Mouse (Mus musculus) central nervous system, embryonic 14 days (tissue): ENCODE measurements around the gene 4933402D24Rik. TPM values are rescaled to one million over a fixed set of nuclear protein-coding genes. Genes with fewer than 3 reads are reported as not detected.

Source experiments
- polyA plus RNA-seq: library from polyadenylated mRNA; depleted of rRNA; stranded (reverse); fragments of >200 nt; gene quantifications from 2 replicates; pipeline ENCODE4 v1.2.3, GENCODE M21; 2012; rRNA removed

Gene 4933402D24Rik
- 0.02 TPM in 1 of 2 replicates, not detected in the other for polyA plus RNA-seq

DNA sequence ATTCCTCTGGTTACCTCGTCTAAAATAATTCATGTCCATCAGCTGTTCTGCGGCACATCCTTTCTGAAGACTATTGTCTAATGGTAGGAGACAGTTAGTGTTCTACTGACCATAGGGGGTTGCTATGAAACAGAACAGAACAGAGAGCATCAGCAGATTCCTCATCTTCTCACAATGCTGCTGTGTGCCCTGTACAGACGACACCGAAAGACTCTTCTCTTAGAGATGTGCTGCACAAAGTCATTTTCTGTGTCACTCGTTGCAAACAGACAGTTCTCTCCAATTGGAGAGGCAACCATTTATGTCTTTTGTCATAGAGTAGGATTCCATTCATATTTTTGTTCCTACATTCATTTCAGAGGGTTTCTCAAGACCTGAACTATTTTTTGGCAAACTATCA, at the start of gene 4933402D24Rik:
4933402D24Rik (minus strand) TSS at position 101 of the 400 bp plus-strand sequence.

DNA sequence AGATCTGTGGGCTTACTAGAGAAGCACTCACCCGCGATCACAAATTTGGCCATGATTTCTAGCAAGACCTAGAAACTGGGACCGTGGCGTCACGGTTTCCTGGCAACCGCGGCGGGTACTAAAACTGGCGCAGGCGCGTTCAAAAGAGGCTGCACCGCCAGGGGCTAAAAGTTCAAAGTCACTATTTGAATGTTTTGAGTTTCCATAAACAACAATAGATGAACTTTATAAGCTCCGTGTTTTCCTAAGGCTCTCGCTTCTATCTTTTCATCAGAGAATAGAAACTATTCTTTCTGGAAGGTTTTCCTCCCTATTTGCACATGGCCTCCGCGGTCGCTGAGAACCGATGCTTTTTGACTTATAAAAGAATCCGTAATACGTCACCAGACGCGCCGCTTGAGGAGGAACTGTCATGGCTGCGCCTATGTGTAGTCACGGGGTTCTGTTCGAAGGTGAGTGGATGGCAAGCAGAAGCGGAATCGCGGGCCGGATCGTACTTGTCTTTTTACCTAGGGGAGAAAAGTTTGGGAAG, 38.8 kb downstream of the 4933402D24Rik start, which contains the start of the genes Mdh1b and Fastkd2:
Mdh1b (minus strand) TSS at position 79 of the 532 bp plus-strand sequence.
Fastkd2 (plus strand) TSS at position 375 of the 532 bp plus-strand sequence.

Other genes with a start within 250 kb of the 4933402D24Rik start
- not detected in 2 replicates for gene Gm39653, start 153.3 kb downstream of the 4933402D24Rik start, polyA plus RNA-seq
- gene Dytn, start 82.3 kb downstream of the 4933402D24Rik start, polyA plus RNA-seq = 0.05 and 0.15 TPM in 2 replicates
- 0.29 and 0.38 TPM in 2 replicates for gene Mdh1b, start 38.9 kb downstream of the 4933402D24Rik start, polyA plus RNA-seq
- 19.8 and 20.0 TPM in 2 replicates for gene Fastkd2, start 38.7 kb downstream of the 4933402D24Rik start, polyA plus RNA-seq